Mouse (Mus musculus): Measurements from ENCODE around the gene Galm.

GRCm38 (mm10) chr17:80166346-80166745 is 39.1 kb downstream of the Galm start:
- TF ChIP-seq MYC (IDR thresholded peaks at IDR 0.05; ENCODE audit: low read depth, low read length) (no peak), POLR2AphosphoS2 (IDR thresholded peaks at IDR 0.05; ENCODE audit: low read length) (no peak), POLR2AphosphoS5 (IDR thresholded peaks at IDR 0.05; ENCODE audit: borderline replicate concordance, low read depth, low read length) (no peak), GATA1 (IDR thresholded peaks at IDR 0.05; ENCODE audit: low read depth, low read length) (no peak)

All from MEL (cell line).